Mouse (Mus musculus): ENCODE data around the gene Cs. TPM values are rescaled to one million over a fixed set of nuclear protein-coding genes. Genes with fewer than 3 reads are reported as not detected.

Cs gene
- 101 to 110 TPM (median 110 TPM) in 4 replicates for total RNA-seq (2023)

DNA sequence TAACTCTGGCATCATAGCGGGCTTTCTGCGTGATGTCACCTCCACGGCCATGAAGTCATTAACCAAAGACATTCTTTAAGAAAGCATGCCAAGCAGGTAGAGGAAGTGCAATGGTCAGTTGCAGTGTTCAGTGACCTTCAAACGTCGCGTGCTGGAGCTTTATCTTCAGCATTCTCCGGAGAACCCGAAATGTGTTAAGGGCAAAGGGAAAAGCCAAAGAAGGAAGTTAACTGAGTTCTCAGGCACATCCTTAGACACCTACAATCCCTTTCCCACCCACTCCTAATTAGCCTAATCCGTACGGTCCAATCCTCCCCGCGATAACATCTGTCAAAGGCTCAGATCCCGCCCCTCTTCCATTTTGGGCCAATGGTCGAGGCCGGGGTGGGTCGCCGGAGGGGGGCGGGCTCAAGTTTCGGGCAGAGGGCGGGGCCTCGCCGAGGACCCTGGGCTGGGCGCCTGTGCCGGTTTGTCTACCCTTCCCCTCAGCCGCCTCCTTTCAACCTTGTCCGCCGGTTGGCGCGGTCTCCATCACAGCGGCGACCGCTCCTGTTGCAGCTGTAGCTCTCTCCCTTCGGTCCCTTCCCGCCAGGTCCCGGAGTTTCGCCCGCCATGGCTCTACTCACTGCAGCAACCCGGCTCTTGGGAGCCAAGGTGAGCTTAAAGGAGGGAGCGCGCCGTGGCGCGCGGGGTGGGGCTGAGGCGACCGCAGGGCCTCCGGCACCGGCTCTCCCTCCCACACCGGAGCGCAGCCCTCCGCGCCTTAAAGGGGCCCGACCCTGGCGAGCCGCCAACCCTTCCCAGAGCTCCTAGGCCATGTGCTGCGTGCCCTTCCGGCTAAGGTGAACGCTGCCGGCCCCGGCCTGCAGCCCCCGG, at the start of gene Cs:
Cs (plus strand) TSS at position 429 of the 876 bp plus-strand sequence.

DNA sequence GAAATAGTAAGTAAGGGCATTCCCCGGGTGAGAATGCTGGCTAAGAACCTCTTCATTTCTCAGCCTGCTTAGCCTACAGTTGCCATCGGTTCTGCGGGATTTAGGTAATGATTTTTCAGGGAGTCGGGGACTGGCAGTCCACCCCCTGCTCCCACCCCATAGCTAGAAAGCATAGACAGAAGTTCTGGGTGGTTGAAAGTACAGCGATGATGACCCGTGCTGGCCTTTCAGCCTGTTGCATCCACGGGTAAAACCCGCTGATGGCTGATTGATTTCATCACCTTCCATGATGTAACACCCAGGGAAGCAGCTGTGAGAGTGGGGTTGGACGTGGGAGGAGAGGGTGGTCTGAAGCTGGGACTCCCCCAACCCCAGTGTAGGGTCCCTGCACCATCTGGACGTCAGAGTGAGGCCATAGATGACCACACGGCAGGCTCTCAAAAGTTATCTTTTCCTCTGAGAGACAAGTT, 38.8 kb upstream of the Cs start, which contains the start of gene Il23a:
Il23a (minus strand) TSS at position 51 of the 470 bp plus-strand sequence.

DNA sequence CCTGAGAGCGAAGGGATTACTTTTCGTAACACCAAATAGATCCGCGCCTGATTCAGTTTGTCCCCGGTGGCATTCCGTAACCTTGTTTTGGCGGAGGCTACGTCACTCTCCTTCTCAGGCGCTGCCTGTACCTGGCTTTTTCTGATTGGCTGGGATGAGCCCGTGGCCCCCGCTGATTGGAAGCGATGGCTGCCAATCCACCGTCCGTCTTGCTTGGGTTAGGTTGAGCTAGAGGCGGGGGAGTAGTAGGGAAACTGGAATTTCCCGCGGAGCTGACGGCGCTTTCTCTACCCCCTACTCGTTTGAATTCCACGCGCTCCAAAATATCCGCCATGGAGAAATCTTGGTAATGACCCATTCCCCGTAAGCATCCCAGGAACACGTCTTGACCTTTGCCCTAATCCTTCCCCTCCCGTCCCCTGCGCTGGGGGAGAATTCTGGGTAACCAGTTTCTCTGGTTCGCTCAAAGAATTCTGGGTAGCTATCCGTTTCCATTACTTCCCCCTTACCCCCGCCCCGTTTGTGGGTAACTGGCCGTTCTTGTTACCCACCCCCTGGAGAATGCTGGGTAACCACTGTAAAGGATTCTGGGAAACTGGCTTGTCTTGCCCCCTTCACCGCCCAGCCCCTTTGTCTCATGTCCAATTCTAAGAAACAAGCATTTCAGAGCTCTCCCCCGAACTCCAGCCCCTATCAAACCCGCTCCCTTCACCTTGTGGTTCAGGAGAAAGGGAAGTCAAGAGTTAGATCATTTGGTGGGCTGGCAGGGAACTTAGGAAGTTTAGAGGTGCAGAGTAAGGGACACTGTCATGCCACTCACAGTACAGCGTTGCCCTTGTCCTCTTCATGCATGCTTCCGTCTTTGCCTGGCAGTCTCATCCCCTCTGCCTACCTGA, 34.2 kb upstream of the Cs start, which contains the start of gene Pan2:
Pan2 (plus strand) TSS at position 210 of the 896 bp plus-strand sequence.

DNA sequence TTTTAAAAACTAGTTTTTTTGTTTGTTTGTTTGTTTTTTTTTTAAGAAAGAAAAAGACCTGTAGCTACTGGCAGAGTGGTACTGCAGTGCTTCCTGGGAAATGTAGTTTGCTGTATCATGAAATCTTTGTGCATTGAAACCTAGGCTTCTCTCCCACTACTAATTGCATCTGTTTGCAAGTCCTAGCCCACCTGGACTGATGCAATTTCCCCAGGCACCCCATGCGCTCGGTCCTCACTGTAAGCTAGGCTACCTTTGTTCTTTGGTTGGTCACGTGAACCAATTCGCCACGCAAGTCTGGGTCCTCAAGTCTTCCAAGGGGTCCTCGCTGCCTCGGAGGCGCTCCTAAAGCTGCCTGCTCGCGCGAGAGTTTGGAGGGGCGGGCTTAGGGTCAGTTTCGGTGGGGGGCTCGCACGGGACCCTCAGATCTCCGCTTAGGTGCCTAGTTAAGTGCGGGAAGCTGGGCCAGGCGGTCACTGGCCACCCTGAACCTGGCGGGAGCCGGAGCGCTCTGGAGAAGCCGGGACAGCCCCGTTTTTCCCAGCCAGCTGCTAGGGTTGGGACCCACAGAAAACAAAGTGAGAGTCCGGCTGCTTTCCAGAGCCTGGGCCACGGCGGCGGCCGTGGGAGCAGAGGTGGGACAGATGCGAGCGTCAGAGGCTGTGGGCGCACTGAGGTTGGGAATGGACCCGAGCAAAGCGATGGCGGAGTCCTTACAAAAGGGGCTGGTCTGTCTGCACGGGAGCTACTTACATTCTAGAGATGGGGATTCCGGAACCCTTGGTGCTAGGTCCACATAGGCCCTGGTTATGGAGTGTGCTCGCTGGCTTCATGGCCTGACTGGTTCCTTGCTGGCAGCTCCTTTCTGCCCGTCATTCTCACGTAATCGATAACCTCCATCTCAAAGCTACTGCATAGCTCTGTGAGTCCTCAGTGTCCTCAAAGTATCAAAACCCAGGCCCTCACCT, 15.1 kb upstream of the Cs start, which contains the start of gene Cnpy2:
Cnpy2 (plus strand) TSS at position 319 of the 968 bp plus-strand sequence.

DNA sequence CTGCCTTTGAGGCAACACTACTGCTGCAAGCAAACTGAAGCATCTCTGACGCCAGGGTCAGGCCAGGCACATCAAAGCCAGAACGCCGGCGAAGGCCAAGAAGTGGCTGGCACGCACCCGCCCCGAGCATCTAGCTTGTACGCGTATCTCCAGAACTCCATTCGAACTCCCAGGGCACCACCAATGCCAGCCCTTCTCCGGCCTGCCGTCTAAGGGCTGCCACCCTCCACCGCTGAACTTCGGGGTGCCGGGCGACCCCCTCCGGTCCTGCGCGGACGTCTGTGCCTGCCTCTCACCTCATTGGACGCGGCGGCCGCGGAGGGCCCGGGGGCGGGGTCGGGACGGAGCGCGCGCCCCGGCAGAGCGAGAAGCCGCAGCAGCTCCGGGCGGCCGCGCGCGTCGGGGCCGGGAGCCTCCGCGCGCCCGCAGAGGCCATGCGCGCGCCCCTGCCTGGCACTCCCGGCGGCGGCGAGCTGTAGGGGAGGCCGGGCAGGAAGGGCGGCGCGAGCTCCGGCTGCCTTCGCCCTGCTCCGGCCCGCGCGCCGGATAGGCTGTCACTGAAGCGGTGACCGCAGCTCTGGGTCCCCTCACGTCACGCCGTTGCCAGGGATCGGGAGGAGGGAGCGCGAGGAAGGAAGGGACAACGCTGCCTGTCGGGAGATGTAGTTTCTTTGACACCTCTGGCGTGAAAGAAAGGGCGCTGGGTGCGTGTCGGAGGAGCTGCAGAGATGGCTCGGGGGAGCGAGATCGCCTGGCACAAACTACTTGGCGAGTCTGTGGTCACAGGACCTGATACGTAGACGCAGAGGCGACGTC, 31.1 kb downstream of the Cs start, which contains the start of gene Coq10a:
Coq10a (minus strand) TSS at position 596 of the 816 bp plus-strand sequence.

DNA sequence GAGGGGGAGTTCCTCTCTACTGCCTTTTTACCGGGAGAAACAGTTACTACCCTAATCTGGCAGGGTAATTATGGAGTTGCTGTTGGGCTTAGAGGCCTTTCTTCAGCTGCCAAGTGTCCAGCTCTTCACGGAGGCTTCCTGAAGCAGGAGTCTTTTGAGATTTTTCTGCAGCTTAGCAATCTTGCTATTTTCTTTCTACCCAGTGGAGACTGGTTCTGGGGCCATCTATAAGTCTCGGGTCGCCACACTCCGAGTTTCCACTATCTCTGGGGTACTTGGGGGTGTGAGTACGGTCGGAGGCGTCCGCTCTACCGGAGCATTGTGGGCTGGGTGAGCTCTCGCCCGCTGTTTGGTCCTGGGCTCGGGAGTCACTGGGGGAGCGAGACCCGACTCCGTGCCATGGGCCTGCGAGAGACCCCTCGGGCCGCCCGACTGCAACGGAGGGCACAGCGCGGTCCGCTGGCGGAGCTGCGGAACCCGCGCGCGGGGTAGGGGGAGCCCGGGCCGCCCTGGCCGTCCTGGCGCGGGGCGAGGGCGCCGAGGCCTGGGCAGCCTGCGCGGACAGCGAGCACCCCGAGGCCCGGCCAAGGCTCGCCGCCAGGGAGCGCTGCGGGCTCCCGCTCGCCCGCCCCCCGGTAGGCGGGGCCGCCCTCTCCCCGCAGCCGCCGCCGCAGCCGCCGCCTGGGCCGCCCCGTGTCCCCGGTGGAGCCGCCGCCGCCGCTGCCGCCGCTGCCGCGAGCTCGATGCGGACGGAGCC, 39.1 kb downstream of the Cs start, which contains the start of gene Ankrd52:
Ankrd52 (plus strand) TSS at position 661 of the 757 bp plus-strand sequence.

DNA sequence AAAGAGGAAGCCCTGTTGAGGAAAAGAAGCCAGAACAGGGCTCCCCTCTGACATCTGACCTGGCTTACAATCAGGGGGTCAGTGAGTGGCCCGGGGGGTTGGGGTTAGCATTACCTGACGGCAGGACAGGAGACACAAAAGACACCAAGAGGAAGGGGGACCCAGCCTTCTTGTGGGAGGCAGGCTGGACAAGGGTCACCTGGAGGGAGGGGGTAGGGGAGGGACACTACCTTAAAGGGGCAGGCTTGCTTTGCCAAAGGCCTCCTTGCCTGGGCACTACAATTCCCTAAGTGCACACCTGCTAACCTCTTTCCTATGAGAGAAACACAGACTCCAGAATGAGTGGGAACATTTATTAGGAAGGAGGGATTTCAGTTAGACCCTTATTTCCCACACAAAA, 63.5 kb downstream of the Cs start, which contains the start of gene Slc39a5:
Slc39a5 (minus strand) TSS at position 174 of the 400 bp plus-strand sequence.

DNA sequence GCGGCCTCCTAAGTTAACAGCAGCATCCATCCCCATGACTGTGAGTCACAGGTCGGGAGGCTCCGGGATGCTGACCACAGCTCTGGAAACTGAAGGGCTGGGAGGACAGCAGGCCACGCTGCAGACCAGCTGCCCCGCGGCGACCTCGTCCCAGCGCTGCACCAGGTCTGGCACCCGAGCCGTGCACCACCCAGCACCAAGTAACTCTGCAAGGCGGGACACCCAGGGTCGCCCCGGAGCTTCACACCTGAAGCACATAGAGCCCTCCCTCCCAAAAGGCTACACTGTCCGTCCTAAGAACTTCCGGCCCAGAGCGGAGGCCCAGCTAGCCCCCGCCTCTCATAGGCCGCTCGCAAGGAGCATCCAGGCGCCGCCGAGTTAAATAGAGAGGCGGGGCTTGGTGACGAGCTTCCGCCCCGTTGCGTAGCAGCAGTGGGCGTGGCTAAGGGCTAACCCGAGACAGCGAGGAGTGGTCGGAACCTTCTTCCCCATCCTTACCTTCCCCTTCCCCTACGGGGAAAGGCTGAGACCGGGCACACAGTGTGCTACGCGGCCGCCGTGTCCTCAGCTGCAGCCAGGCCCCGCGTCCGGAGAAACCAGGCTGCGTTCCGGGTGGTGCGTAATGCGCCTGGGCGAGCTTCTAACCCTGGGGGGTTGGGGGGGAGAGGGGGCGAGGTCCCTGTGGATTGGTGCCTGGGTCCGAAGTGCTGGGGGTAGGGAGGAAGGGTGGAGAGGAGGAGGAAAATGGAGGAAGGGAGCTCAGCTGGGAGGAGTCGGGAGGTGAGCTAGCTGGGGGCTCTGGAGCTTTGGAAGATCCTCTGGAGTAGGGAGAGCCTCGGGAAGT, 73.9 kb downstream of the Cs start, which contains the start of the genes Nabp2 and Rnf41:
Nabp2 (minus strand) TSS at position 282 of the 844 bp plus-strand sequence.
Rnf41 (plus strand) TSS at position 447 of the 844 bp plus-strand sequence.

Other genes with a start within 250 kb of the Cs start
- 124 to 141 TPM (median 134 TPM) in 4 replicates for gene Baz2a, start 246.2 kb upstream of the Cs start, total RNA-seq (2023)
- 43.9 to 52.8 TPM (median 47.8 TPM) in 4 replicates for gene Rbms2, start 157.4 kb upstream of the Cs start, total RNA-seq (2023)
- gene Gls2, start 143.3 kb upstream of the Cs start, total RNA-seq (2023), result not detected in 4 replicates
- 12.3 to 17.4 TPM (median 15.1 TPM) in 4 replicates for gene Spryd4, start 125.9 kb upstream of the Cs start, total RNA-seq (2023)
- gene Mip, start 111.9 kb upstream of the Cs start, total RNA-seq (2023), result not detected in 4 replicates
- 13.7 to 23.7 TPM (median 16.3 TPM) in 4 replicates for gene Timeless, start 105.7 kb upstream of the Cs start, total RNA-seq (2023)
- not detected in 4 replicates for gene Apon, start 83.6 kb upstream of the Cs start, total RNA-seq (2023)
- 0.75 to 1.4 TPM (median 0.93 TPM) in 4 replicates for gene Apof, start 69.1 kb upstream of the Cs start, total RNA-seq (2023)
- 110 to 128 TPM (median 114 TPM) in 4 replicates for gene Stat2, start 67.2 kb upstream of the Cs start, total RNA-seq (2023)
- gene Il23a, start 39.0 kb upstream of the Cs start, total RNA-seq (2023), result not detected in 4 replicates
- 62.2 to 69.4 TPM (median 65.8 TPM) in 4 replicates for gene Pan2, start 34.4 kb upstream of the Cs start, total RNA-seq (2023)
- 18.8 to 20.8 TPM (median 19.5 TPM) in 4 replicates for gene Cnpy2, start 15.3 kb upstream of the Cs start, total RNA-seq (2023)
- gene Coq10a, start 31.3 kb downstream of the Cs start, total RNA-seq (2023), result 28.6 to 37.3 TPM (median 32.6 TPM) in 4 replicates
- gene Ankrd52, start 39.4 kb downstream of the Cs start, total RNA-seq (2023), result 67.5 to 68.6 TPM (median 68.3 TPM) in 4 replicates
- not detected in 4 replicates for gene Slc39a5, start 63.5 kb downstream of the Cs start, total RNA-seq (2023)
- gene Nabp2, start 73.8 kb downstream of the Cs start, total RNA-seq (2023), result 39.1 to 49.2 TPM (median 47.1 TPM) in 4 replicates
- gene Rnf41, start 73.9 kb downstream of the Cs start, total RNA-seq (2023), result 61.4 to 67.3 TPM (median 65.5 TPM) in 4 replicates
- 145 to 160 TPM (median 147 TPM) in 4 replicates for gene Smarcc2, start 121.5 kb downstream of the Cs start, total RNA-seq (2023)
- gene Myl6, start 156.4 kb downstream of the Cs start, total RNA-seq (2023), result 488 to 539 TPM (median 516 TPM) in 4 replicates
- 0.58 to 0.75 TPM in 2 of 4 replicates, not detected in the others for gene Myl6b, start 161.0 kb downstream of the Cs start, total RNA-seq (2023)
- 224 to 242 TPM (median 239 TPM) in 4 replicates for gene Esyt1, start 188.1 kb downstream of the Cs start, total RNA-seq (2023)
- gene Zc3h10, start 210.0 kb downstream of the Cs start, total RNA-seq (2023), result 85.5 to 103 TPM (median 90.6 TPM) in 4 replicates
- 3,750 to 3,896 TPM (median 3,770 TPM) in 4 replicates for gene Rpl41, start 211.6 kb downstream of the Cs start, total RNA-seq (2023)
- 73.4 to 79.8 TPM (median 76.2 TPM) in 4 replicates for gene Pa2g4, start 228.3 kb downstream of the Cs start, total RNA-seq (2023)

All from B cell, adult 62 days (primary cell).